Mouse (Mus musculus) brain, embryonic 14.5 days (tissue): ENCODE results near the gene Atg4a.

Source experiments
- CTCF ChIP-seq: fragments of 200-500 bp; IDR thresholded peaks from 2 replicates; pipeline ENCODE4 v1.5.1; 2012; ENCODE audit warnings: inconsistent platforms, mild to moderate bottlenecking, moderate library complexity, borderline replicate concordance; ENCODE audit not compliant: insufficient read depth, insufficient read length; ENCODE audit errors: extremely low read depth
- POLR2A ChIP-seq: fragments of 200-500 bp; IDR thresholded peaks from 2 replicates; pipeline ENCODE4 v1.6.1; 2012; ENCODE audit warnings: mild to moderate bottlenecking, inconsistent platforms, borderline replicate concordance; ENCODE audit not compliant: poor library complexity, insufficient read depth, insufficient read length, severe bottlenecking; ENCODE audit errors: extremely low read depth

GRCm38 (mm10) chrX:140998885-140999284 is 42.2 kb downstream of the Atg4a start:
- TF ChIP-seq CTCF = no peak
- no peak for TF ChIP-seq POLR2A
